Mouse (Mus musculus): Measurements from ENCODE around the gene Galnt9.

GRCm38 (mm10) chr5:110564986-110565644 lies 21.0 kb downstream of the Galnt9 start:
- TF ChIP-seq ZNF384 (IDR thresholded peaks at IDR 0.05; ENCODE audit: low read depth, low read length): no peak
- TF ChIP-seq ZC3H11A (IDR thresholded peaks at IDR 0.05; ENCODE audit: borderline replicate concordance, low read depth, low read length): no peak
